ENCODE assay signal across 7 mouse cellular contexts in genomic region chr6:84375498-84375897, GRCm38 (mm10).
A peak's percentile ranks its signal among the peaks of the same experiment; 100 is the strongest.
DNase-seq lines count a peak whose midpoint lies in the region; ATAC-seq and TF ChIP-seq lines count a peak whose summit lies in the region.

No protein-coding gene starts in this region.

- H3K9ac ChIP-seq in liver, adult 2 months (ENCODE audit: low read depth, low read length): no peak overlapping the region
- H3K9ac ChIP-seq in liver, embryonic 12.5 days: no peak overlapping the region
- no peak overlapping the region for H3K9ac ChIP-seq in limb, embryonic 14.5 days (ENCODE audit: low read depth, low read length, severe bottlenecking)

- ATAC-seq in liver, embryonic 12.5 days: no peak
- no peak for ATAC-seq in limb, embryonic 14.5 days (ENCODE audit: low FRiP score, low read depth)

- peak; percentile 84 for TF ChIP-seq CTCF in liver, adult 2 months (IDR thresholded peaks at IDR 0.05; ENCODE audit: low read depth, low read length)

- H3K27me3 ChIP-seq in liver, adult 2 months (ENCODE audit: control insufficient read depth, insufficient read depth, low read length): no peaks in the 10 kb centered on the region
- peaks cover 48% of the 10 kb centered on the region for H3K27me3 ChIP-seq in liver, embryonic 12.5 days (replicated peaks)
- no peaks in the 10 kb centered on the region for H3K27me3 ChIP-seq in limb, embryonic 14.5 days (ENCODE audit: control insufficient read depth, insufficient read depth, low read length)

- H3K4me1 ChIP-seq in liver, adult 2 months (ENCODE audit: control insufficient read depth, insufficient read depth, low read length): no peaks in the 10 kb centered on the region
- no peaks in the 10 kb centered on the region for H3K4me1 ChIP-seq in liver, embryonic 12.5 days
- H3K4me1 ChIP-seq in limb, embryonic 14.5 days (ENCODE audit: control insufficient read depth, insufficient read depth, low read length): no peaks in the 10 kb centered on the region

- no peaks in the 10 kb centered on the region for H3K36me3 ChIP-seq in liver, adult 2 months (ENCODE audit: control insufficient read depth, insufficient read depth, low read length)
- H3K36me3 ChIP-seq in liver, embryonic 12.5 days: no peaks in the 10 kb centered on the region
- H3K36me3 ChIP-seq in limb, embryonic 14.5 days (ENCODE audit: control insufficient read depth, insufficient read depth, low read length): no peaks in the 10 kb centered on the region

- no peaks in the 10 kb centered on the region for H3K79me2 ChIP-seq in liver, adult 2 months (ENCODE audit: control insufficient read depth, insufficient read depth, low read length)

- no peaks in the 10 kb centered on the region for H3K9me3 ChIP-seq in liver, embryonic 12.5 days (replicated peaks)
- no peaks in the 10 kb centered on the region for H3K9me3 ChIP-seq in limb, embryonic 14.5 days (ENCODE audit: control insufficient read depth, low read length)

- no peak overlapping the region for H3K4me3 ChIP-seq in liver, adult 2 months (ENCODE audit: insufficient read depth, low read depth, low read length)
- no peak overlapping the region for H3K4me3 ChIP-seq in liver, embryonic 12.5 days
- no peak overlapping the region for H3K4me3 ChIP-seq in limb, embryonic 14.5 days (replicated peaks; ENCODE audit: low read length)

- no peak overlapping the region for H3K4me2 ChIP-seq in liver, embryonic 12.5 days
- H3K4me2 ChIP-seq in limb, embryonic 14.5 days (replicated peaks; ENCODE audit: low read depth, low read length, severe bottlenecking): no peak overlapping the region

- WGBS in liver, adult 2 months: 12% methylated on average over 8 of the region's 8 CpGs
- 13% methylated on average over 8 of the region's 8 CpGs for WGBS in liver, embryonic 12.5 days (ENCODE audit: insufficient replicate concordance)
- WGBS in limb, embryonic 14.5 days: 11% methylated on average over 8 of the region's 8 CpGs

- H3K27ac ChIP-seq in liver, adult 2 months (replicated peaks; ENCODE audit: insufficient read depth, low read depth, low read length): no peak overlapping the region
- no peak overlapping the region for H3K27ac ChIP-seq in liver, embryonic 12.5 days
- H3K27ac ChIP-seq in limb, embryonic 14.5 days (replicated peaks; ENCODE audit: low read depth, low read length): no peak overlapping the region

- no peak for TF ChIP-seq POLR2A in liver, adult 2 months (IDR thresholded peaks at IDR 0.05; ENCODE audit: extremely low read depth, insufficient read depth, low read length)
- TF ChIP-seq POLR2A in limb, embryonic 14.5 days (IDR thresholded peaks at IDR 0.05; ENCODE audit: borderline replicate concordance, extremely low read depth, insufficient read depth, insufficient read length): no peak

- DNase-seq in liver, adult 2 months (ENCODE audit: extremely low read depth, low read depth, low spot score): peak; percentile 7
- peak; percentile 7 for DNase-seq in WW6 (ENCODE audit: low read depth, low spot score)
- DNase-seq in cerebellum, postnatal 14 days: peak; percentile 72 to 77
- peak; percentile 69 for DNase-seq in heart, postnatal 4 days
- DNase-seq in limb, embryonic 14.5 days (ENCODE audit: low spot score): peak; percentile 71
- peak; percentile 40 for DNase-seq in right cerebral cortex, postnatal 14 days

Comparison
In these comparisons a context has a peak if more than half of its experiments do, and no peak if none do; other contexts are left out.
1. DNase-seq: peak in every context shown above with its lines; median percentile 74 in cerebellum, postnatal 14 days; 71 in limb, embryonic 14.5 days; 69 in heart, postnatal 4 days; 40 in right cerebral cortex, postnatal 14 days; 7 in liver, adult 2 months; 7 in WW6.